Mouse (Mus musculus) retina, postnatal 7 days (tissue): ENCODE results near the gene Ikzf5.

Source experiments
- DNase-seq: peaks from one replicate; pipeline ENCODE4 v3.0.0-alpha.2; 2012; ENCODE audit warnings: low read depth, low spot score

Gene Ikzf5

GRCm38 (mm10) chr7:131345856-131346541 is 64.3 kb downstream of the Ikzf5 start:
- DNase-seq = no peak
